14 mouse cellular contexts compared by ENCODE assay signal in genomic region chr6:100581056-100581455, GRCm38 (mm10).
A peak's percentile ranks its signal among the peaks of the same experiment; 100 is the strongest.
DNase-seq lines count a peak whose midpoint lies in the region; ATAC-seq and TF ChIP-seq lines count a peak whose summit lies in the region.
"Had no signal": no experiment of that assay in that cellular context is flagged by ENCODE, and none has a peak within 500 bp of the region (broad histone marks: within the 10 kb centered on the region; RNA-seq: fewer than 3 reads in every experiment).

No protein-coding gene starts in this region.

- TF ChIP-seq POLR2A in MEL (IDR thresholded peaks at IDR 0.05; ENCODE audit: control insufficient read depth in 1 of 2, insufficient read depth in 1 of 2, low read depth in 1 of 2, low read length in 2 of 2, poor library complexity in 1 of 2) (no peak), myocyte (IDR thresholded peaks at IDR 0.05; ENCODE audit: insufficient read length, low read depth) (no peak)
- TF ChIP-seq POLR2A in brain, embryonic 14.5 days (IDR thresholded peaks at IDR 0.05; ENCODE audit: borderline replicate concordance, extremely low read depth, insufficient read depth, insufficient read length, poor library complexity, severe bottlenecking), result no peak

- TF ChIP-seq EP300 in MEL (IDR thresholded peaks at IDR 0.05; ENCODE audit: low read depth in 1 of 2, low read length in 2 of 2), result no peak

- no peaks in the 10 kb centered on the region for H3K27me3 ChIP-seq in hindbrain, postnatal 0 days (ENCODE audit: insufficient read depth, low read length)
- no peaks in the 10 kb centered on the region for H3K27me3 ChIP-seq in hindbrain, embryonic 14.5 days (ENCODE audit: control insufficient read depth, insufficient read depth, low read length)
- H3K27me3 ChIP-seq in MEL (ENCODE audit: control insufficient read depth in 1 of 2, insufficient read depth in 2 of 2, low read length in 2 of 2) (no peaks in the 10 kb centered on the region), myocyte (ENCODE audit: control insufficient read depth, insufficient read depth, insufficient read length) (no peaks in the 10 kb centered on the region)
- H3K27me3 ChIP-seq: embryonic facial prominence, embryonic 15.5 days; liver, embryonic 12.5 days; neural tube, embryonic 13.5 days had no signal

- H3K36me3 ChIP-seq in hindbrain, postnatal 0 days (ENCODE audit: insufficient read depth, low read length), result no peaks in the 10 kb centered on the region
- no peaks in the 10 kb centered on the region for H3K36me3 ChIP-seq in hindbrain, embryonic 14.5 days (replicated peaks; ENCODE audit: control insufficient read depth, insufficient read depth)
- H3K36me3 ChIP-seq in MEL (ENCODE audit: control insufficient read depth in 1 of 2, insufficient read depth in 2 of 2, low read length in 2 of 2) (peaks cover 0 to 1% of the 10 kb centered on the region in 2 experiments; a peak in 2 of 4 replicates), myocyte (ENCODE audit: control insufficient read depth, insufficient read depth) (no peaks in the 10 kb centered on the region)
- H3K36me3 ChIP-seq: embryonic facial prominence, embryonic 15.5 days; neural tube, embryonic 13.5 days had no signal

- no peak overlapping the region for H3K4me3 ChIP-seq in hindbrain, postnatal 0 days (ENCODE audit: low read length)
- no peak overlapping the region for H3K4me3 ChIP-seq in hindbrain, embryonic 14.5 days (replicated peaks; ENCODE audit: low read length)
- H3K4me3 ChIP-seq in MEL (ENCODE audit: control insufficient read depth in 1 of 2, insufficient read depth in 1 of 2, low read depth in 2 of 2, low read length in 2 of 2), result no peak overlapping the region
- H3K4me3 ChIP-seq in myocyte, result no peak overlapping the region
- H3K4me3 ChIP-seq: embryonic facial prominence, embryonic 15.5 days; liver, embryonic 12.5 days; neural tube, embryonic 13.5 days had no signal

- DNase-seq in hindbrain, postnatal 0 days (ENCODE audit: low spot score), result no peak
- no peak for DNase-seq in hindbrain, embryonic 14.5 days (ENCODE audit: low spot score)
- DNase-seq in MEL (ENCODE audit: low read depth, low spot score) (peak; percentile 16), MN1 (ENCODE audit: low spot score) (no peak)
- DNase-seq in brain, embryonic 14.5 days (ENCODE audit: low read depth), result peak; percentile 87
- no peak for DNase-seq in heart, postnatal 36 days
- DNase-seq: cerebellum, postnatal 14 days; kidney, postnatal 4 days; lung, postnatal 4 days had no signal

- H3K9ac ChIP-seq in hindbrain, postnatal 0 days (replicated peaks; ENCODE audit: low read length), result no peak overlapping the region
- no peak overlapping the region for H3K9ac ChIP-seq in hindbrain, embryonic 14.5 days
- H3K9ac ChIP-seq in MEL (ENCODE audit: control insufficient read depth, low read depth, low read length, poor library complexity, severe bottlenecking), result no peak overlapping the region
- H3K9ac ChIP-seq: embryonic facial prominence, embryonic 15.5 days; liver, embryonic 12.5 days; neural tube, embryonic 13.5 days had no signal

- TF ChIP-seq RAD21 in MEL (IDR thresholded peaks at IDR 0.05; ENCODE audit: low read depth, low read length), result no peak

- H3K9me3 ChIP-seq in hindbrain, postnatal 0 days (ENCODE audit: low read length), result no peaks in the 10 kb centered on the region
- H3K9me3 ChIP-seq in hindbrain, embryonic 14.5 days (ENCODE audit: control insufficient read depth, low read length), result no peaks in the 10 kb centered on the region
- no peaks in the 10 kb centered on the region for H3K9me3 ChIP-seq in MEL (replicated peaks; ENCODE audit: insufficient read depth, low read length)
- H3K9me3 ChIP-seq: embryonic facial prominence, embryonic 15.5 days; liver, embryonic 12.5 days; neural tube, embryonic 13.5 days had no signal

- H3ac ChIP-seq in myocyte (ENCODE audit: control insufficient read depth, insufficient read length), result no peak overlapping the region

- intact Hi-C loops in heart, postnatal 36 days (cut with DNase I), result no loop called here

- 0 out of 2 replicates have a peak, but pooled peaks have one; percentile 18 for ATAC-seq in hindbrain, postnatal 0 days
- no peak for ATAC-seq in hindbrain, embryonic 14.5 days (ENCODE audit: low FRiP score)
- ATAC-seq: liver, embryonic 12.5 days had no signal

- H3K4me1 ChIP-seq in hindbrain, postnatal 0 days (ENCODE audit: insufficient read depth, low read length), result peaks cover 5% of the 10 kb centered on the region; the same call in 1 of the 2 replicates
- peaks cover 14% of the 10 kb centered on the region for H3K4me1 ChIP-seq in hindbrain, embryonic 14.5 days (replicated peaks; ENCODE audit: control insufficient read depth, insufficient read depth, low read length)
- peaks cover 0 to 4% of the 10 kb centered on the region in 2 experiments; a peak in 2 of 4 replicates for H3K4me1 ChIP-seq in MEL (ENCODE audit: control insufficient read depth in 1 of 2, insufficient read depth in 2 of 2, low read length in 2 of 2)

- H3K27ac ChIP-seq in hindbrain, postnatal 0 days, result 0 out of 2 replicates have a peak overlapping the region, but pooled peaks have one; percentile 36
- H3K27ac ChIP-seq in hindbrain, embryonic 14.5 days, result no peak overlapping the region
- H3K27ac ChIP-seq in MEL (ENCODE audit: control insufficient read depth, low read depth, low read length), result no peak overlapping the region
- H3K27ac ChIP-seq: embryonic facial prominence, embryonic 15.5 days; liver, embryonic 12.5 days; neural tube, embryonic 13.5 days had no signal

- H3K79me2 ChIP-seq in MEL (ENCODE audit: control insufficient read depth, insufficient read depth, low read length, poor library complexity) (no peaks in the 10 kb centered on the region), myocyte (ENCODE audit: control insufficient read depth, insufficient read depth) (no peaks in the 10 kb centered on the region)

- no peak overlapping the region for H3K4me2 ChIP-seq in hindbrain, postnatal 0 days (ENCODE audit: low read depth, low read length)
- H3K4me2 ChIP-seq in hindbrain, embryonic 14.5 days (replicated peaks), result no peak overlapping the region
- no peak overlapping the region for H3K4me2 ChIP-seq in myocyte (ENCODE audit: low read depth)
- H3K4me2 ChIP-seq: embryonic facial prominence, embryonic 15.5 days; heart, embryonic 11.5 days; liver, embryonic 12.5 days; neural tube, embryonic 13.5 days had no signal

- no peak for TF ChIP-seq CTCF in hindbrain, postnatal 0 days (IDR thresholded peaks at IDR 0.05; ENCODE audit: low read depth)
- no peak for TF ChIP-seq CTCF in MEL (IDR thresholded peaks at IDR 0.05 in 2 of 3, conservative IDR thresholded peaks at IDR 0.05 in 1 of 3; ENCODE audit: control insufficient read depth in 1 of 3, insufficient read depth in 1 of 3, low read depth in 2 of 3, low read length in 3 of 3, poor library complexity in 1 of 3, severe bottlenecking in 1 of 3)
- TF ChIP-seq CTCF in brain, embryonic 14.5 days (IDR thresholded peaks at IDR 0.05; ENCODE audit: borderline replicate concordance, extremely low read depth, insufficient read depth, insufficient read length), result no peak

TF ChIP-seq in MEL, 35 proteins besides CTCF, POLR2A, EP300 and RAD21:
- TF ChIP-seq MYB (IDR thresholded peaks at IDR 0.05; ENCODE audit: low read depth, low read length) (no peak), ETS1 (IDR thresholded peaks at IDR 0.05; ENCODE audit: low read depth, low read length) (peak; percentile 53; the same call in 1 of the 2 replicates), CHD2 (IDR thresholded peaks at IDR 0.05; ENCODE audit: low read length) (no peak), SIN3A (IDR thresholded peaks at IDR 0.05; ENCODE audit: low read length) (no peak), MXI1 (IDR thresholded peaks at IDR 0.05; ENCODE audit: low read depth, low read length) (no peak), NRF1 (IDR thresholded peaks at IDR 0.05; ENCODE audit: insufficient read depth, low read depth, low read length, poor library complexity, severe bottlenecking) (no peak)

TF ChIP-seq in myocyte, 11 proteins besides CTCF, POLR2A, EP300 and RAD21:
- TF ChIP-seq SRF (IDR thresholded peaks at IDR 0.05; ENCODE audit: control insufficient read depth, insufficient read length, low read depth), result no peak
- peak in 1 of 3 experiments; percentile 69 for TF ChIP-seq MYOG (IDR thresholded peaks at IDR 0.05; ENCODE audit: control insufficient read depth in 1 of 3, insufficient read depth in 1 of 3, insufficient read length in 2 of 3, low read depth in 2 of 3)
- TF ChIP-seq MAX (IDR thresholded peaks at IDR 0.05; ENCODE audit: low read depth), result no peak
- no peak for TF ChIP-seq CEBPB (IDR thresholded peaks at IDR 0.05; ENCODE audit: insufficient read depth, poor library complexity, severe bottlenecking)
- TF ChIP-seq E2F4 (IDR thresholded peaks at IDR 0.05; ENCODE audit: insufficient read depth), result no peak
- TF ChIP-seq TCF3 (IDR thresholded peaks at IDR 0.05; ENCODE audit: insufficient read length, low read depth), result no peak
- no peak for TF ChIP-seq REST (IDR thresholded peaks at IDR 0.05; ENCODE audit: insufficient read depth, insufficient read length)
- peak in 1 of 3 experiments; percentile 34 for TF ChIP-seq MYOD1 (IDR thresholded peaks at IDR 0.05; ENCODE audit: control insufficient read depth in 1 of 3, insufficient read length in 2 of 3, low read depth in 2 of 3)
- TF ChIP-seq TCF12 (IDR thresholded peaks at IDR 0.05; ENCODE audit: insufficient read depth, poor library complexity, severe bottlenecking), result peak; percentile 48
- no peak for TF ChIP-seq POLR2AphosphoS2 (IDR thresholded peaks at IDR 0.05; ENCODE audit: insufficient read length, low read depth)
TF ChIP-seq in myocyte: peak in this region for 3.

Comparison
In these comparisons a context has a peak if more than half of its experiments do, and no peak if none do; other contexts are left out.
1. DNase-seq: peak in MEL (single experiment) and brain, embryonic 14.5 days (single experiment); none in hindbrain, postnatal 0 days (single experiment), hindbrain, embryonic 14.5 days (single experiment), MN1 (single experiment) and heart, postnatal 36 days (0 of 2).